Comparison of ENCODE assay signal across 12 mouse cellular contexts in the genomic region with DNA sequence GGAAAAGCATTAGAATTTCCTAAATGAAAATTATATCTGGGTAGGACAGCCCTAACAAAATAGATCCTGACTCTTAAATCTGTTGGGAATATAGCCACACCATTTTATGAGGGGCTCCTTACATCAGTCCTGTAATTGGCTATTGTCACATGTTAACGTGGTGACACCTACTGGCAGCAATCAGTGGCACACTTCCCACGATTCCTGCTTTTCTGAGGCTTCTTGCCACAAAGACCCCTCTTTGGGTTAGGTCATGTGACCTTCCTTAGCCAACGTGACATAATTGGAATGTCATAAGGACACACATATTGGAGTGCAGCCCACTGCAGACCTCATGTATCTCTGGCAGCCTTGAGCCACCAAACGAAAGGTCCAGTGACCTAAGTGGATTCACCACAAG. TPM values are rescaled to one million over a fixed set of nuclear protein-coding genes. Genes with fewer than 3 reads are reported as not detected.
DNase-seq lines count a peak whose midpoint lies in the region; ATAC-seq and TF ChIP-seq lines count a peak whose summit lies in the region.
"Had no signal": no experiment of that assay in that cellular context is flagged by ENCODE, and none has a peak within 500 bp of the region (broad histone marks: within the 10 kb centered on the region; RNA-seq: fewer than 3 reads in every experiment).

No protein-coding gene starts in this region.

- peak; percentile 40 for TF ChIP-seq CTCF in left cerebral cortex, adult 2 months (IDR thresholded peaks at IDR 0.05)

- in situ Hi-C loops in ES-E14 (cut with MboI; ENCODE audit: low sequenced_read_pairs in 2 of 2, unreplicated experiment in 2 of 2): no loop called here

- DNase-seq in forebrain, embryonic 11.5 days (ENCODE audit: low spot score): no peak
- no peak for DNase-seq in left cerebral cortex, adult 2 months (ENCODE audit: extremely low spot score in 1 of 2, low spot score in 2 of 2)
- no peak for DNase-seq in left cerebral cortex, adult 18-20 months (ENCODE audit: low spot score in 2 of 2)
- DNase-seq in ES-E14 (ENCODE audit: low read depth, low spot score): peak; percentile 7
- DNase-seq in embryonic facial prominence, embryonic 11.5 days (ENCODE audit: low spot score): peak; percentile 28
- DNase-seq in ovary, adult 18-20 months (ENCODE audit: low spot score): no peak
- DNase-seq: right cerebral cortex, adult 18-20 months had no signal

- H3K9me3 ChIP-seq in forebrain, embryonic 11.5 days (ENCODE audit: control insufficient read depth, low read length): no peaks in the 10 kb centered on the region
- H3K9me3 ChIP-seq in forebrain, embryonic 16.5 days (ENCODE audit: control insufficient read depth, low read length): no peaks in the 10 kb centered on the region
- no peaks in the 10 kb centered on the region for H3K9me3 ChIP-seq in ES-E14 (ENCODE audit: control insufficient read depth, insufficient read depth, low read depth, low read length)
- H3K9me3 ChIP-seq in embryonic facial prominence, embryonic 11.5 days (replicated peaks; ENCODE audit: control insufficient read depth, low read length): no peaks in the 10 kb centered on the region
- H3K9me3 ChIP-seq: hindbrain, embryonic 13.5 days; stomach, embryonic 15.5 days had no signal

- H3K9ac ChIP-seq in forebrain, embryonic 11.5 days (ENCODE audit: low read length): no peak overlapping the region
- H3K9ac ChIP-seq in forebrain, embryonic 16.5 days (replicated peaks; ENCODE audit: low read depth, low read length): no peak overlapping the region
- no peak overlapping the region for H3K9ac ChIP-seq in ES-E14 (ENCODE audit: insufficient read depth, low read depth, low read length, poor library complexity, severe bottlenecking)
- no peak overlapping the region for H3K9ac ChIP-seq in embryonic facial prominence, embryonic 11.5 days (replicated peaks; ENCODE audit: low read length)
- H3K9ac ChIP-seq: hindbrain, embryonic 13.5 days; stomach, embryonic 15.5 days had no signal

- no peaks in the 10 kb centered on the region for H3K36me3 ChIP-seq in forebrain, embryonic 11.5 days (ENCODE audit: control insufficient read depth, insufficient read depth, low read length)
- no peaks in the 10 kb centered on the region for H3K36me3 ChIP-seq in forebrain, embryonic 16.5 days (ENCODE audit: control insufficient read depth, insufficient read depth)
- no peaks in the 10 kb centered on the region for H3K36me3 ChIP-seq in ES-E14 (ENCODE audit: control insufficient read depth, insufficient read depth, low read length, poor library complexity, severe bottlenecking)
- H3K36me3 ChIP-seq in embryonic facial prominence, embryonic 11.5 days (replicated peaks; ENCODE audit: control insufficient read depth, insufficient read depth, low read depth, low read length): no peaks in the 10 kb centered on the region
- H3K36me3 ChIP-seq: hindbrain, embryonic 13.5 days; stomach, embryonic 15.5 days had no signal

- no peaks in the 10 kb centered on the region for H3K27me3 ChIP-seq in forebrain, embryonic 11.5 days (ENCODE audit: control insufficient read depth, insufficient read depth, low read length)
- H3K27me3 ChIP-seq in forebrain, embryonic 16.5 days (replicated peaks; ENCODE audit: control insufficient read depth, insufficient read depth, low read length): no peaks in the 10 kb centered on the region
- no peaks in the 10 kb centered on the region for H3K27me3 ChIP-seq in embryonic facial prominence, embryonic 11.5 days (ENCODE audit: control insufficient read depth, insufficient read depth, low read length)
- H3K27me3 ChIP-seq: stomach, embryonic 15.5 days had no signal

- WGBS in forebrain, embryonic 11.5 days: 23% methylated on average over 4 of the region's 4 CpGs
- 14% methylated on average over 4 of the region's 4 CpGs for WGBS in forebrain, embryonic 16.5 days
- 28% methylated on average over 4 of the region's 4 CpGs for WGBS in embryonic facial prominence, embryonic 11.5 days

- H3K27ac ChIP-seq in forebrain, embryonic 11.5 days (ENCODE audit: low read depth, low read length): no peak overlapping the region
- H3K27ac ChIP-seq in forebrain, embryonic 16.5 days (ENCODE audit: low read length): no peak overlapping the region
- H3K27ac ChIP-seq in left cerebral cortex, adult 2 months: no peak overlapping the region
- no peak overlapping the region for H3K27ac ChIP-seq in ES-E14 (ENCODE audit: insufficient read depth, low read depth, low read length, poor library complexity, severe bottlenecking)
- H3K27ac ChIP-seq in embryonic facial prominence, embryonic 11.5 days (replicated peaks; ENCODE audit: low read depth, low read length): no peak overlapping the region
- H3K27ac ChIP-seq: hindbrain, embryonic 13.5 days; stomach, embryonic 15.5 days had no signal

- no peak overlapping the region for H3K4me3 ChIP-seq in forebrain, embryonic 11.5 days (ENCODE audit: low read depth, low read length)
- H3K4me3 ChIP-seq in forebrain, embryonic 16.5 days (replicated peaks; ENCODE audit: low read length): no peak overlapping the region
- no peak overlapping the region for H3K4me3 ChIP-seq in left cerebral cortex, adult 2 months
- H3K4me3 ChIP-seq in ES-E14 (ENCODE audit: insufficient read depth in 1 of 2, low read depth in 1 of 2, low read length in 2 of 2, poor library complexity in 1 of 2, severe bottlenecking in 1 of 2): no peak overlapping the region
- no peak overlapping the region for H3K4me3 ChIP-seq in embryonic facial prominence, embryonic 11.5 days (ENCODE audit: low read depth, low read length)
- H3K4me3 ChIP-seq: hindbrain, embryonic 13.5 days; stomach, embryonic 15.5 days had no signal

- no peak overlapping the region for H3K4me2 ChIP-seq in forebrain, embryonic 11.5 days (ENCODE audit: low read depth, low read length, severe bottlenecking)
- H3K4me2 ChIP-seq in forebrain, embryonic 16.5 days (ENCODE audit: low read length): no peak overlapping the region
- H3K4me2 ChIP-seq in embryonic facial prominence, embryonic 11.5 days (ENCODE audit: low read depth, low read length): no peak overlapping the region
- H3K4me2 ChIP-seq: hindbrain, embryonic 13.5 days; stomach, embryonic 15.5 days had no signal

- peak; percentile 16; the same call in 1 of the 2 replicates for ATAC-seq in forebrain, embryonic 11.5 days (replicated peaks; ENCODE audit: low FRiP score)
- no peak for ATAC-seq in forebrain, embryonic 16.5 days
- no peak for ATAC-seq in embryonic facial prominence, embryonic 11.5 days (replicated peaks; ENCODE audit: insufficient number of reproducible peaks, low FRiP score, low TSS enrichment, low read depth)
- ATAC-seq: activated CD4-positive, CD25-positive, alpha-beta regulatory T cell, adult 4 months had no signal

- peaks cover 2% of the 10 kb centered on the region; the same call in 1 of the 2 replicates for H3K4me1 ChIP-seq in forebrain, embryonic 11.5 days (replicated peaks; ENCODE audit: control insufficient read depth, insufficient read depth, low read length)
- peaks cover 6% of the 10 kb centered on the region; the same call in 1 of the 2 replicates for H3K4me1 ChIP-seq in forebrain, embryonic 16.5 days (replicated peaks; ENCODE audit: control insufficient read depth, insufficient read depth, low read length)
- H3K4me1 ChIP-seq in ES-E14 (ENCODE audit: control insufficient read depth in 2 of 2, insufficient read depth in 2 of 2, low read length in 2 of 2, poor library complexity in 1 of 2): no peaks in the 10 kb centered on the region
- no peaks in the 10 kb centered on the region for H3K4me1 ChIP-seq in embryonic facial prominence, embryonic 11.5 days (ENCODE audit: control insufficient read depth, insufficient read depth, low read length)
- H3K4me1 ChIP-seq: stomach, embryonic 15.5 days had no signal

- intact Hi-C loops in left cerebral cortex, adult 2 months (cut with DNase I): loop anchor here (5.0 kb wide), 1 partner anchor 286 kb away; a partner anchor contains a TSS

TF ChIP-seq in ES-E14, 5 proteins besides CTCF, POLR2A, EP300 and RAD21:
- TF ChIP-seq ZC3H11A (IDR thresholded peaks at IDR 0.05; ENCODE audit: borderline replicate concordance, low read depth, low read length): no peak
- no peak for TF ChIP-seq ZNF384 (IDR thresholded peaks at IDR 0.05; ENCODE audit: low read depth, low read length)
- TF ChIP-seq CHD2 (IDR thresholded peaks at IDR 0.05; ENCODE audit: low read depth, low read length): no peak
- no peak for TF ChIP-seq HCFC1 (IDR thresholded peaks at IDR 0.05; ENCODE audit: borderline replicate concordance, insufficient read depth, low read length)
- TF ChIP-seq MAFK (IDR thresholded peaks at IDR 0.05; ENCODE audit: insufficient read depth, low read depth, low read length): no peak

RNA-seq across cellular contexts. Expression of a gene that starts 26.5 kb away (rescaled TPM):
- polyA plus RNA-seq in forebrain, embryonic 11.5 days (2014; fragmentation: Nextera tagmentation; extraction: Ambion mirVana): 1.3 and 1.8 TPM in 2 replicates
- 2.2 and 2.4 TPM in 2 replicates for polyA plus RNA-seq in forebrain, embryonic 16.5 days (2015; fragmentation: Nextera tagmentation; extraction: Ambion mirVana)
- total RNA-seq in left cerebral cortex, adult 2 months (2021): 1 to 10 TPM; 4.2 to 5.6 TPM
- total RNA-seq in left cerebral cortex, adult 18-20 months (2021): 1 to 10 TPM; 5.8 to 6.3 TPM
- total RNA-seq in ES-E14 (2012; rRNA removed): 0.16 TPM in 1 of 2 replicates, not detected in the other
- polyA plus RNA-seq in embryonic facial prominence, embryonic 11.5 days (2014; fragmentation: Nextera tagmentation; extraction: Ambion mirVana): 1.7 and 2.6 TPM in 2 replicates
- total RNA-seq: granulocyte monocyte progenitor cell, adult 5-6 weeks had no signal
- polyA plus RNA-seq: activated CD4-positive, CD25-positive, alpha-beta regulatory T cell, adult 4 months had no signal

Comparison
In these comparisons a context has a peak if more than half of its experiments do, and no peak if none do; other contexts are left out.
1. DNase-seq: peak in ES-E14 (single experiment) and embryonic facial prominence, embryonic 11.5 days (single experiment); none in forebrain, embryonic 11.5 days (single experiment), left cerebral cortex, adult 2 months (0 of 2), left cerebral cortex, adult 18-20 months (0 of 2) and ovary, adult 18-20 months (single experiment).